Mouse (Mus musculus) ES-Bruce4 (cell line): ENCODE results near the gene Gm30302.

ENCODE experiments used
- CTCF ChIP-seq: IDR thresholded peaks from one replicate; pipeline ENCODE4 v1.8.1; 2011; ENCODE audit warnings: low read depth, low read length
- POLR2A ChIP-seq: IDR thresholded peaks from one replicate; pipeline ENCODE4 v1.8.1; 2011; ENCODE audit warnings: low read length; ENCODE audit not compliant: insufficient read depth

DNA sequence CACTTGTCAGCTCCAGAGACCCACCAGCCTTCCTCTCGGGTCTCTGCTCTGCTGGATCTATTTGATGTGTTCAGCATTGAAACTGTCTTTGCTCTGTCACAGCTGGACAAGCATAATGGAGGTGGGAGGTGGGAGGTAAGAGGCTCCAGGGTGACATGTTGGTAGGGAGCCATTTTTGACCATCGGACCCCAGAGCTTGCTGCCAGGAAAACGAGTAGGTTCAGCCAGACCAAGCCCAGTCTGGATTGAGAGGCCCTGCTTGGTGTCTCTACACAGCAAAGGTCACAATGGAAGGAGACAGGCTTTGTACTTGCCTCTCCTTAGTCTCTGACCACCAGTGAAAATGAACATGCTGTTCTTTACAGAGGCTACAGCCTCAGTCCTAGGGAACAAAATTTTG lies 47.3 kb upstream of the Gm30302 start:
- TF ChIP-seq POLR2A (no peak), CTCF (no peak)
